Mouse (Mus musculus) forebrain, embryonic 15.5 days (tissue): Measurements from ENCODE around the gene Ccl7. TPM values are rescaled to one million over a fixed set of nuclear protein-coding genes. Genes with fewer than 3 reads are reported as not detected.

Experiments
- ATAC-seq: fragments of 200-750 bp; cut with Nextera tagmentation; replicated peaks from 2 replicates; pipeline ENCODE4 v1.8.0; 2017; ENCODE audit warnings: mild to moderate bottlenecking, moderate TSS enrichment, moderate library complexity
- H3K27ac ChIP-seq: fragments of 300-500 bp; sonication (generic); replicated peaks from 2 replicates; pipeline ENCODE4 v1.5.1; 2015; ENCODE audit warnings: mild to moderate bottlenecking, inconsistent platforms
- H3K27me3 ChIP-seq: fragments of 300-500 bp; sonication (generic); 2 replicates; pipeline ENCODE4 v1.6.1; 2015; ENCODE audit warnings: inconsistent platforms
- H3K36me3 ChIP-seq: fragments of 300-500 bp; sonication (generic); 2 replicates; pipeline ENCODE4 v1.6.1; 2015; ENCODE audit warnings: mild to moderate bottlenecking, inconsistent platforms
- H3K4me1 ChIP-seq: fragments of 300-500 bp; sonication (generic); 2 replicates; pipeline ENCODE4 v1.6.1; 2015; ENCODE audit warnings: inconsistent platforms
- H3K4me2 ChIP-seq: fragments of 300-500 bp; sonication (generic); replicated peaks from 2 replicates; pipeline ENCODE4 v1.6.1; 2015; ENCODE audit warnings: mild to moderate bottlenecking, inconsistent platforms
- H3K4me3 ChIP-seq: fragments of 300-500 bp; sonication (generic); 2 replicates; pipeline ENCODE4 v1.5.1; 2015; ENCODE audit warnings: mild to moderate bottlenecking, inconsistent platforms
- H3K9ac ChIP-seq: fragments of 300-500 bp; sonication (generic); replicated peaks from 2 replicates; pipeline ENCODE4 v1.6.1; 2015; ENCODE audit warnings: mild to moderate bottlenecking, inconsistent platforms
- H3K9me3 ChIP-seq: fragments of 300-500 bp; sonication (generic); 2 replicates; pipeline ENCODE4 v1.6.1; 2016; ENCODE audit warnings: inconsistent platforms
- WGBS: fragments of 180-500 bp; shearing (Covaris S2); methylation state at CpG from one replicate; pipeline ENCODE4 v1.1.7; 2015; ENCODE audit warnings: mixed read lengths; 5-methylcytosine and 5-hydroxymethylcytosine counted together
- polyA plus RNA-seq: library from polyadenylated mRNA; unstranded; fragments of >200 nt; fragmentation: Nextera tagmentation; extraction: Ambion mirVana; gene quantifications from 2 replicates; pipeline ENCODE4 v1.2.1, GENCODE M21; 2015

The Ccl7 gene
- 0.32 and 0.51 TPM in 2 replicates for polyA plus RNA-seq

- no peak within 1 kb of the TSS for H3K27ac ChIP-seq
- no peaks in the 10 kb centered on the region for H3K27me3 ChIP-seq
- no peak within 1 kb of the TSS for H3K4me3 ChIP-seq
- H3K36me3 ChIP-seq = no peaks in the 10 kb centered on the region
- no peak within 1 kb of the TSS for H3K4me2 ChIP-seq
- 57% methylated on average over 3 of the region's 3 CpGs for WGBS
- no peaks in the 10 kb centered on the region for H3K4me1 ChIP-seq
- H3K9me3 ChIP-seq = no peaks in the 10 kb centered on the region
- ATAC-seq = no peak
- H3K9ac ChIP-seq = no peak within 1 kb of the TSS
Observed at GRCm38 (mm10) chr11:82045471-82045870, at the start of gene Ccl7. Gene Ccl7 (plus strand): TSS chr11:82045712.

GRCm38 (mm10) chr11:81996172-81996841, 49.2 kb upstream of the Ccl7 start:
- Histone ChIP-seq H3K36me3 (no peaks in the 10 kb centered on the region), H3K4me1 (no peaks in the 10 kb centered on the region), H3K4me3 (no peak overlapping the region), H3K9ac (no peak overlapping the region), H3K4me2 (no peak overlapping the region), H3K27me3 (no peaks in the 10 kb centered on the region), H3K27ac (no peak overlapping the region), H3K9me3 (no peaks in the 10 kb centered on the region)
- ATAC-seq = no peak
- 63% methylated on average over 10 of the region's 10 CpGs for WGBS

- Histone ChIP-seq H3K36me3 (no peaks in the 10 kb centered on the region), H3K27me3 (no peaks in the 10 kb centered on the region), H3K27ac (no peak overlapping the region), H3K9ac (no peak overlapping the region), H3K4me3 (no peak overlapping the region), H3K4me1 (no peaks in the 10 kb centered on the region), H3K4me2 (no peak overlapping the region), H3K9me3 (no peaks in the 10 kb centered on the region)
- WGBS = 88% methylated on average over 5 of the region's 5 CpGs
- ATAC-seq = no peak
Observed at GRCm38 (mm10) chr11:81997085-81997484, 48.4 kb upstream of the Ccl7 start.

- WGBS = 82% methylated on average over 3 of the region's 3 CpGs
- ATAC-seq = no peak
- no peaks in the 10 kb centered on the region for H3K9me3 ChIP-seq
- H3K27ac ChIP-seq = no peak overlapping the region
- H3K36me3 ChIP-seq = no peaks in the 10 kb centered on the region
- no peaks in the 10 kb centered on the region for H3K4me1 ChIP-seq
- H3K9ac ChIP-seq = no peak overlapping the region
- no peak overlapping the region for H3K4me2 ChIP-seq
- no peak overlapping the region for H3K4me3 ChIP-seq
- no peaks in the 10 kb centered on the region for H3K27me3 ChIP-seq
Observed at GRCm38 (mm10) chr11:81998646-81999045, 46.9 kb upstream of the Ccl7 start.

GRCm38 (mm10) chr11:81999469-81999868, 46.0 kb upstream of the Ccl7 start:
- Histone ChIP-seq H3K9me3 (no peaks in the 10 kb centered on the region), H3K27me3 (no peaks in the 10 kb centered on the region), H3K4me2 (no peak overlapping the region), H3K4me1 (no peaks in the 10 kb centered on the region), H3K27ac (no peak overlapping the region), H3K4me3 (no peak overlapping the region), H3K36me3 (no peaks in the 10 kb centered on the region), H3K9ac (no peak overlapping the region)
- WGBS = 75% methylated on average over 4 of the region's 4 CpGs
- no peak for ATAC-seq

- no peak for ATAC-seq
- H3K36me3 ChIP-seq = no peaks in the 10 kb centered on the region
- WGBS = 53% methylated on average over 5 of the region's 5 CpGs
- no peaks in the 10 kb centered on the region for H3K9me3 ChIP-seq
- H3K27me3 ChIP-seq = no peaks in the 10 kb centered on the region
- no peak overlapping the region for H3K9ac ChIP-seq
- H3K27ac ChIP-seq = no peak overlapping the region
- no peak overlapping the region for H3K4me3 ChIP-seq
- H3K4me1 ChIP-seq = no peaks in the 10 kb centered on the region
- no peak overlapping the region for H3K4me2 ChIP-seq
Observed at GRCm38 (mm10) chr11:82000581-82000980, 44.9 kb upstream of the Ccl7 start.

- no peak overlapping the region for H3K9ac ChIP-seq
- no peak overlapping the region for H3K27ac ChIP-seq
- H3K4me2 ChIP-seq = no peak overlapping the region
- no peaks in the 10 kb centered on the region for H3K4me1 ChIP-seq
- H3K4me3 ChIP-seq = no peak overlapping the region
- H3K27me3 ChIP-seq = no peaks in the 10 kb centered on the region
- H3K9me3 ChIP-seq = no peaks in the 10 kb centered on the region
- H3K36me3 ChIP-seq = no peaks in the 10 kb centered on the region
- ATAC-seq = no peak
- WGBS = 79% methylated on average over 2 of the region's 2 CpGs
Observed at GRCm38 (mm10) chr11:82004810-82005209, 40.7 kb upstream of the Ccl7 start.

- no peak for ATAC-seq
- H3K36me3 ChIP-seq = no peaks in the 10 kb centered on the region
- H3K9me3 ChIP-seq = no peaks in the 10 kb centered on the region
- H3K9ac ChIP-seq = no peak overlapping the region
- 55% methylated on average over 12 of the region's 12 CpGs for WGBS
- H3K27ac ChIP-seq = no peak overlapping the region; the same call in 1 of the 2 replicates
- no peaks in the 10 kb centered on the region for H3K27me3 ChIP-seq
- H3K4me2 ChIP-seq = no peak overlapping the region
- no peaks in the 10 kb centered on the region for H3K4me1 ChIP-seq
- H3K4me3 ChIP-seq = no peak overlapping the region
Observed at GRCm38 (mm10) chr11:82006796-82007423, 38.6 kb upstream of the Ccl7 start.

GRCm38 (mm10) chr11:82010115-82010514, 35.4 kb upstream of the Ccl7 start:
- Histone ChIP-seq H3K4me1 (no peaks in the 10 kb centered on the region), H3K27ac (no peak overlapping the region), H3K9ac (no peak overlapping the region), H3K36me3 (no peaks in the 10 kb centered on the region), H3K4me2 (no peak overlapping the region), H3K4me3 (no peak overlapping the region), H3K27me3 (no peaks in the 10 kb centered on the region), H3K9me3 (no peaks in the 10 kb centered on the region)
- 92% methylated on average over 3 of the region's 3 CpGs for WGBS
- no peak for ATAC-seq

GRCm38 (mm10) chr11:82011411-82012193, 33.9 kb upstream of the Ccl7 start:
- no peak for ATAC-seq

GRCm38 (mm10) chr11:82013756-82014155, 31.8 kb upstream of the Ccl7 start:
- Histone ChIP-seq H3K27me3 (no peaks in the 10 kb centered on the region), H3K4me3 (no peak overlapping the region), H3K4me2 (no peak overlapping the region), H3K4me1 (no peaks in the 10 kb centered on the region), H3K36me3 (no peaks in the 10 kb centered on the region), H3K27ac (no peak overlapping the region), H3K9ac (no peak overlapping the region), H3K9me3 (no peaks in the 10 kb centered on the region)
- 57% methylated on average over 1 of the region's 1 CpGs for WGBS
- ATAC-seq = no peak

More at GRCm38 (mm10) chr11:82011411-82012193, 33.9 kb upstream of the Ccl7 start:
- H3K27me3 ChIP-seq = no peaks in the 10 kb centered on the region
- no peak overlapping the region for H3K4me3 ChIP-seq
- no peaks in the 10 kb centered on the region for H3K36me3 ChIP-seq
- H3K27ac ChIP-seq = no peak overlapping the region
- no peak overlapping the region for H3K4me2 ChIP-seq
- WGBS = 67% methylated on average over 8 of the region's 8 CpGs
- H3K9ac ChIP-seq = no peak overlapping the region
- no peaks in the 10 kb centered on the region for H3K4me1 ChIP-seq
- H3K9me3 ChIP-seq = no peaks in the 10 kb centered on the region

- no peak for ATAC-seq
- Histone ChIP-seq H3K27me3 (no peaks in the 10 kb centered on the region), H3K4me2 (no peak overlapping the region), H3K27ac (no peak overlapping the region), H3K36me3 (no peaks in the 10 kb centered on the region), H3K9me3 (no peaks in the 10 kb centered on the region), H3K4me1 (no peaks in the 10 kb centered on the region), H3K9ac (no peak overlapping the region), H3K4me3 (no peak overlapping the region)
- 79% methylated on average over 2 of the region's 2 CpGs for WGBS
Observed at GRCm38 (mm10) chr11:82015066-82015465, 30.4 kb upstream of the Ccl7 start.
